Mouse (Mus musculus): ENCODE measurements around the gene Cd47.
"Not testable (repeated sequence)": the region's sequence is repeated elsewhere in the genome, so short reads cannot be mapped to it uniquely, and the experiment has no call there.

Cd47 gene

DNA sequence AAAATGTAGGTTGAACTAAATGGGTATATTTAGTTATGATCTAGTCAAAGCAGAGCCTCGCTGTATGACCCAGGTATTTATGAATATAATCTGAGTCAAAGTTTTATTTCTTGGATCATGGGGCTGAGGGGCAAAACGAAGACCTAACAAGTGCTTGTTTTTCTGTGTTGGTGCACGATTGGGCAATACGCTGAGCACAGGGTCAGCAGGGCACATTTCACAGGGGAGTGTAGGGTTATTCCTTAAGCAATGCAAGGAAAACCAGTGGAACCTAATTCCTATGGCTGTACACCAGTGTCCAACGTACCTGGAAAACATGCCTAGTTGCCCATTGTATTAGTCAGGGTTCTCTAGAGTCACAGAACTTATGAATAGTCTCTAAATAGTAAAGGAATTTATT, 12.6 kb upstream of the Cd47 start:
- no peak for DNase-seq (ENCODE audit: low read depth)

DNA sequence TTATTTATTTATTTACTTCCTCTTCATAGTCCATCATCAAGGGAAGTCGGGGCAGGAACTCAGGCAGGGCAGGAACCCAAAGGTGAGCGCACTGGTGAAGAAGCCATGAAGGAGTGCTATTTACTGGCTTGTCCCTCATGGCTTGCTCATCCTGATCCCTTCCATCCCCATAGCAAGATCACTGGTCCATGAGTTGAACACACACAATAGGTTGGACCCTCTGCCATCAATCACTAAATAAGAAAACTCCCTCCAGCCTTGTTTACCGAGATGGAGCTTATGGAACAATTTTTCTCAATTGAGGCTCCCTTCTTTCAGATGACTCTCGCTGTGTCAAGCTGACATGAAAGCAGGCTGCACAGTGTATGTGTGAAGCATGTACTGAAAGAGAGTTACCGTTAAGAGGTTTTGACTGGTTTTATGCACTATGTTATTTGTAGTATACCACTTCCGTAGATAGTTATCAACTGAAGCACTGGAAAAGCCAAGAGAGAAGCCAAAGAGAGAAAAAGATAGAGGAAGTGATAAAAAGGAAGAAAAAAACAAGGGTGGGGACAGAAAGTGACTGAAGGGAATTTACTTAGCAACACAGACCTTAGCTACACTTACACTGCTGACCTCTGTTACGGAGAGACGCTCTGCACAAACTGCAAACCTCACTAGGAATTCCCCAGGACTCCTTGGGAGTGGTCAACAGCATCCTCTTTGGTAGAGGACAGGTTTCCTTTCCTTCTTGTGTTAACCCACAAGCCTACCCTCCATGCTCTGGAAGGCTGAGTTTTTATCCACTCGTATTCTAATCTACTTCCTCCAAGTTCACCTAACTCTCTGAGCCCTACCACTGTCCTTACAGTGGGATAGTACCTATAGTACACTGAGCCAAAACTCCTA, 9.5 kb upstream of the Cd47 start:
- DNase-seq (ENCODE audit: low read depth), result no peak

GRCm38 (mm10) chr16:49792446-49792878, 7.9 kb upstream of the Cd47 start:
- DNase-seq (ENCODE audit: low read depth), result no peak

DNA sequence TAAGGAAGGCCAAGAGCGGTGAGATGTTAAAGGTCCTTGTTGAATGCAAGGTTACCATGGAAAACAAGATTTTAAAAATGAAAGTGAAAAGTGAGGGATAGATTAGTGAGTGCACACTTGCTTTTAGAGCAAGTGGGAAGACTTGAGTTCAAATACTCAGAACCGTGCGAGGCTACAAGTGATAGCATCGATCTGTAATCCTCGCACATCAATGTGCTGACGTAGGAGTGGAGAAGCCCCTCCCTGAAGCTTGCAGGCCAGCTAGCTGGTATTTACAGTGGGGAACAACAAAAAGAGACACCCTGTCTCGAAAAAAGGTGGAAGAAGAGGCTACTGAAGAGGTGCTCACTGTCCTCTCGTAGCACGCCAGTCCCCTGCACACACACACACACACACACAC, 6.7 kb upstream of the Cd47 start:
- DNase-seq (ENCODE audit: low read depth), result no peak

- no peak for DNase-seq (ENCODE audit: low read depth)
These were observed 4.1 kb upstream of the Cd47 start for GRCm38 (mm10) chr16:49796271-49796670.

DNA sequence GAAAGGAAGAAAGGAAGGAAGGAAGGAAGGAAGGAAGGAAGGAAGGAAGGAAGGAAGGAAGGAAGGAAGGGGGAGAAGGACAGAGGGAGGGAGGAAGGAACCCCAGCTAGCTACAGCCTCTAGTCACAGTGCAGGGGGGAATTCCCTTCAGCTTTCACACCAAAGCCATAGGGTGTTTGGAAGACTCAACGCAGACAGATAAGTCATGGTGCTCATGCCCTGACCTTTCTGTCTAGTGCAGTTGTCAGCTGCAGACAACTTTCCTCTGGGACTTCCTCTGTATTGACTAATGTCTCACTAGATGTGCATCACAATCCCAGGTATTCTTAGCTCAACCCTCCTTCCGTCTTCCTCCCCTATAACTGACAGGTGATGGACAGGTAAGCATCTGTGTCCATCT, 3.4 kb upstream of the Cd47 start:
- DNase-seq (ENCODE audit: low read depth), result no peak

DNA sequence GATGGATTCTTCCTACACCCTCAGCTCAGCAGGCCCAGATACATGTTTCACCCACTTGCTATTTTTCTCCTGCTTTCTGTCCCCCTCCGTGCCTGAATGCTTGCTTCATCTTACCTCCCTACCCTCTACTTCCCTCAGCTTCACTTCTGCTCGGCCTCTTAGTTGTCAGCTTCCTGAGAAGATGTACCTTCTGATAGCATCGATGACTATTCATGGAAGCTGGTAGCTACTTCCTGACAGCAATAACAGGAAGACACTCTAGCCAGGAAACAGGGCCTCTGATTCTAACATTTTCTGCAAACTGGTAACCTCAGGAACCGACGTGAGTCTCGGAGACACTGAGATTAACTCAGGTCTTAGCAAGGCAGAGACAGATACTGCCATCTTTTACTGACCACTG, 1.5 kb upstream of the Cd47 start:
- DNase-seq (ENCODE audit: low read depth), result no peak

- no peak for DNase-seq (ENCODE audit: low read depth)
These were observed 663 bp downstream of the Cd47 start for GRCm38 (mm10) chr16:49800996-49801395.

GRCm38 (mm10) chr16:49801399-49801798, 1.1 kb downstream of the Cd47 start:
- no peak for DNase-seq (ENCODE audit: low read depth)

GRCm38 (mm10) chr16:49802993-49803392, 2.7 kb downstream of the Cd47 start:
- no peak for DNase-seq (ENCODE audit: low read depth)

GRCm38 (mm10) chr16:49803932-49804461, 3.7 kb downstream of the Cd47 start:
- no peak for DNase-seq (ENCODE audit: low read depth)

GRCm38 (mm10) chr16:49806920-49807319, 6.6 kb downstream of the Cd47 start:
- DNase-seq (ENCODE audit: low read depth), result no peak

GRCm38 (mm10) chr16:49807419-49807841, 7.1 kb downstream of the Cd47 start:
- no peak for DNase-seq (ENCODE audit: low read depth)

DNA sequence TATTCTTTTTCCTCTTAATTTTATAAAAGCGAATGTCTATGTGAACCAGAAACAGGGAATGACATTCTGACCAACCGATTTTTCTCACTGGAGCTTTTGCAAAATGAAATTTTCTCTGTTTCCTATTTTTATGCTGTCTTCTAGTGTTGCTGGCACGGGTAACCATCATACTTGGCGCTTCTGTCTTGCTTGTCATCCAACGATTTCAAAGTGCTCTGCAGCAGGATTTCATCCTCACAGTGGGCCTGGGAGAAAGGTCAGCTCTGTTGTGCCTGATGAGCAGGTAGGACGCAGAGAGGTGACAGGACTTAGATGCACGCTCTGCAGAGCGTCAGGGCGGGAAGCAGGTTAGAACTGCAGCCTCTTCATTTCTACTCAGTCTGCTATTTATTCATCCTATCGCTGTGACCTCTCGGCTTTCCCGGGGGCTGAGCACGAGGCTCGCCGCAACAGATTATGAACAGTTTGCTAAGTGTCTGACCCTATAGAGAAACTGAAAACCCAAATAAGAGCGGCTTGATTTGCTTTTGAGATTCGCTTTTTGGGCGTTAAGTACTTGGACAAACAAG, 7.6 kb downstream of the Cd47 start:
- DNase-seq (ENCODE audit: low read depth), result no peak

- no peak for DNase-seq (ENCODE audit: low read depth)
These were observed 11.6 kb downstream of the Cd47 start for GRCm38 (mm10) chr16:49811897-49812296.

DNA sequence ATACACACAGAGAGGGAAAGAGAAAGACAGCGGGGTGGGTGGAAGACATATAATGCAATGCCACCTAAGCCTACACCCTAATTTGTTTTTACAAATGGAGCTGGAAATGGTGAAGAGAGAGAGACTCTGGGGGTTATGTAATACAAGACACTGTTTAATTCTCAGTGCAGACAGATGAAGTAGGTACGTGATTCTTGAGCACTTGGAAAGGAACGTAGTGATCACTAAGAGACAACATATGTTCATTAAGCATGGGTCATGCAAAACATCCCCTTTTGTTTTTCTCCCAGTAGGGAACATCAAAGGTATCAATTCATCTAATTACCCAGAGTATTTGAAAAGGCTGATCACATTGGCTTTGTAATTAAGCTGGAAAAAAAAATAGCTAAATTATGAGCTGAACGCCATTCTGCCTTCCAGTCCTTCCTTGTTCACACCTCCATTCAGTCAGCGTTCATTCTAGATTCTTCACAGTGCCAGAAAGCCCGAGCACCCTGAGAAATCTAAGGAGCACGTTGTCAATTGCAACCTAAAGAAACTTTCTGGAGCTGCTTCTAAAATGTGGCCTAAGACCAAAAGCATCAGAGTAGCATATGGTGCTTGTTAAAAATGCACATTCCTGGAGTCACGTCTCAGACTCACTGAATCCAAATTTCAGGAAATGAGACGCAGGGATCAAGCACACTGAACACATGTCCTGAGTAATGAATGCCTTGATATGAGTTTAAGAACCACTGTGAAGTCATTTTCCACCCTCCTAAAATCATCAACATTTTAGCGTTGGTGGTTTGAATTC, 12.7 kb downstream of the Cd47 start:
- DNase-seq (ENCODE audit: low read depth), result no peak

DNA sequence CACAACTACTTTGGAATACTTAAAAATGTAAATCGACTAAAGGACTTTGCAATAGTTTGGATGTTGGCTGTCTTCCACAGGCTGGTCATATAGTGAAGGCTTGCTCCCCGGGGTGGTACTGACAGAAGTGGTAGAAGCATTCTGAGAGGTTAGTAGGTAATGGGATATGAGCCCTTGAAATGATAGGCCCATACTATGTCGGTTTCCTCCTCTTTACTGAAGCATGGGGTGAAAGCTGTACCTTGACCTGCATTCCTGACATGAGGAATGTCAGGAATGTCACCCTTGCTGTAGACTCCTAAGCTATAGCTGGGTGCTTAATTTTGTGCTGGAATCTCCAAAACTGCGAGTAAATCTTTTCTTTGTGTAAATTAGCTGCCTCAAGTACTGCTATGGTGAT, 14.1 kb downstream of the Cd47 start:
- no peak for DNase-seq (ENCODE audit: low read depth)

DNA sequence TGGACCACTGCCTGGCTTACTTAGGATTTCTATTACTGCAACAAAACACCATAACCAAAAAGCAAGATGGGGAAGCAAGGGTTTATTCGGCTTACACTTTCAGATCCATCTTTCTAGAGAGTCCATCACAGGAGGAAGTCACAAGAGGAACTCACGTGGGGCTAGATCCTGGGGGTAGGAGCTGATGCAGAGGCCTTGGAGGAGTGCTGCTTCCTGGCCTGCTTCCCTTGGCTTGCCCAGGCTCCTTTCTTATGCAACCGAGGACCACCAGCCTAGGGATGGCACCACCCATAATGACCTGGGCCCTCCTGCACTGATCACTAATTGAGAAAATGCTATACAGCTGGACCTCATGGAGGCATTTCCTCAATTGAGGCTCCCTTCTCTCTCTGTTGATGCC, 16.6 kb downstream of the Cd47 start:
- no peak for DNase-seq (ENCODE audit: low read depth)

DNA sequence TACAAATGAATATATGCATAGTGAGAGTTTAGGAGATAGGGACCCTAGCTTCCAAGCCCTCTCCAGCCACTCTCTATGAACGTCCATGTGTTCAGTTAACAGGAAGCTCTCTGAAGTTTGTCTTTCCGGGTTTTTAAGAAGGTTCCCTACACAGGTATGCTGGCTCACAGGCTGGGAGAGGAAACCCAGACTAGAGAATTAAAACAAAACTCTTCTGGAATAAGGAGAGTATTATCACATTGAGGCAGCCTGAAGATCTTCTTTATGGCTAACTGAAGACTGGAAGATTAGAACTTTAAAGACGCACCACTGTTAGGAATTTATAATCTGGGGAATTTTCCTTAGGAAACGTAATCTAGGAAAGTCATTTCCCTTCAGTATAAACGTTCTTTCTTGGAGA, 17.8 kb downstream of the Cd47 start:
- DNase-seq (ENCODE audit: low read depth), result no peak

GRCm38 (mm10) chr16:49818627-49819026, 18.3 kb downstream of the Cd47 start:
- no peak for DNase-seq (ENCODE audit: low read depth)

GRCm38 (mm10) chr16:49819494-49819893, 19.2 kb downstream of the Cd47 start:
- no peak for DNase-seq (ENCODE audit: low read depth)

GRCm38 (mm10) chr16:49830911-49831310, 30.6 kb downstream of the Cd47 start:
- not testable (repeated sequence) for DNase-seq (ENCODE audit: low read depth)

DNA sequence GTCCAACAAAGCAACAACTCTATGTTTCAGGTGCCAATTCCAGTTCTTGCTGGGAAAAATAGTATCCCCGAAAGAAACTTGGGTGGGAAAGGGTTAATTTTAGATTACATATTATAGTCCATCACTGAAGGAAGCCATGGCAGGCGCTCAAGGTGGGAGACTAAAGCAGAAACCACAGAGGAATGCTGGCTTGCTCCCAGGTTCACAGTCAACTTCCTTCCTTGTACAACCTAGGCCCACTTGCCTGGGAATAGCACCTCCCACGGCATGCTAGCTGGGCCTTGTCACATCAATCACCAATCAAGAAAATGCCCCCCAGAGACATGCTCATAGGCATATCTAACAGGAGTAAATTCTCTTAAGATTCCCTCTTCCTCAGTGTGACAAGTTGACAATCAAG, 32.0 kb downstream of the Cd47 start:
- no peak for DNase-seq (ENCODE audit: low read depth)
